8 mouse cellular contexts compared by ENCODE assay signal in the genomic region with DNA sequence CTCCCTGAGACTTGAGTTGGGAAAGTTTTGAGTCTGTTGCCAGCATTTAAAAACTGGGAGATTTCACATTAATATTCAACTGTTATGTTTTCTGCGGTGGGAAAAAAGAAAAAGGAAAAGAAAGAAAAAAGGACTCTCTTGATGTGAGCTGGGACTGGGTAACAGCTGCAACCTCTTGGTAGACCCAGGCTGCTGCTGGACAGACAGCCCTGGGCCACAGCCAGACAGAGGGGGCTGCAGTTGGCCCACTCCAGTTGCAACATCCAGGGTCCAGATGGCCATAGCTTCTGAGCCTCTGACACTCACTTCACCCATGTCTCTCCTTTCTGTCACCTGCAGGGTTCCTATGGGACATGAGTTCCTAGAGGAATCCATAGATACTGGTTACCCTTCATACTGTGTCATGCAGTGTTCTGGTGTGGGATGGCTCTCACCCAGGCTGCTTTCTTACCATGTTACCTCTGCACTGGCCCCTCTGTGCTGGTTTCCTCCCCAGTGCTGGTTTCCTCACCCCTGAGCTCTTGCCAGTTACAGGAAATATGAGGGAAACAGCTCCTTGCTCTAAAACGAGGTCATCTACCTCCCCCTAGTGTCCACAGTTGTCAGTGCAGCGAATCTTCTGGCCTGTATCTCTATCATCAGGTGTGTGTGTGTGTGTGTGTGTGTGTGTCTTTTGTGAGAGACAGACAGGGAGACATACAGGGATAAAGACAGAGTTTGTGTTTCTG. TPM values are rescaled to one million over a fixed set of nuclear protein-coding genes. Genes with fewer than 3 reads are reported as not detected.
DNase-seq lines count a peak whose midpoint lies in the region; ATAC-seq lines count a peak whose summit lies in the region.

No protein-coding gene starts in this region.

- H3K4me2 ChIP-seq in heart, embryonic 16.5 days (ENCODE audit: low read depth, low read length): peak overlapping the region; percentile 83
- H3K4me2 ChIP-seq in liver, embryonic 13.5 days: peak overlapping the region; percentile 86

- no peak overlapping the region for H3K27ac ChIP-seq in forebrain, embryonic 10.5 days
- H3K27ac ChIP-seq in heart, embryonic 16.5 days (ENCODE audit: low read length): peak overlapping the region; percentile 33; the same call in 1 of the 2 replicates
- 0 out of 2 replicates have a peak overlapping the region, but pooled peaks have one; percentile 37 for H3K27ac ChIP-seq in liver, embryonic 13.5 days

- peak overlapping the region; percentile 42; the same call in 1 of the 2 replicates for H3K4me3 ChIP-seq in forebrain, embryonic 10.5 days
- H3K4me3 ChIP-seq in heart, embryonic 16.5 days (ENCODE audit: low read length): peak overlapping the region; percentile 52; the same call in 1 of the 2 replicates
- H3K4me3 ChIP-seq in liver, embryonic 13.5 days (replicated peaks): peak overlapping the region; percentile 61

- WGBS in forebrain, embryonic 10.5 days: 17% methylated on average over 3 of the region's 3 CpGs
- WGBS in heart, embryonic 16.5 days: 17% methylated on average over 3 of the region's 3 CpGs
- WGBS in liver, embryonic 13.5 days (ENCODE audit: insufficient replicate concordance): 13% methylated on average over 3 of the region's 3 CpGs

- ATAC-seq in CD4-positive, CD25-positive, alpha-beta regulatory T cell, adult 4 months: peak; percentile 88
- ATAC-seq in heart, embryonic 16.5 days (replicated peaks; ENCODE audit: extremely low read depth, insufficient read depth, low FRiP score): no peak
- peak; percentile 14; the same call in 1 of the 2 replicates for ATAC-seq in liver, embryonic 13.5 days (ENCODE audit: low read depth)

- H3K4me1 ChIP-seq in forebrain, embryonic 10.5 days: peaks cover 39% of the 10 kb centered on the region
- peaks cover 13% of the 10 kb centered on the region for H3K4me1 ChIP-seq in heart, embryonic 16.5 days (ENCODE audit: control insufficient read depth, insufficient read depth, low read length)
- peaks cover 43% of the 10 kb centered on the region for H3K4me1 ChIP-seq in liver, embryonic 13.5 days (replicated peaks)

- no peaks in the 10 kb centered on the region for H3K9me3 ChIP-seq in forebrain, embryonic 10.5 days
- no peaks in the 10 kb centered on the region for H3K9me3 ChIP-seq in heart, embryonic 16.5 days (replicated peaks; ENCODE audit: control insufficient read depth, low read length)
- no peaks in the 10 kb centered on the region for H3K9me3 ChIP-seq in liver, embryonic 13.5 days (replicated peaks)

- peak overlapping the region; percentile 71 for H3K9ac ChIP-seq in heart, embryonic 16.5 days (ENCODE audit: low read length)
- H3K9ac ChIP-seq in liver, embryonic 13.5 days: peak overlapping the region; percentile 76

- H3K36me3 ChIP-seq in forebrain, embryonic 10.5 days (replicated peaks): no peaks in the 10 kb centered on the region
- H3K36me3 ChIP-seq in heart, embryonic 16.5 days (ENCODE audit: control insufficient read depth, insufficient read depth): no peaks in the 10 kb centered on the region
- H3K36me3 ChIP-seq in liver, embryonic 13.5 days: no peaks in the 10 kb centered on the region

- peaks cover 52% of the 10 kb centered on the region for H3K27me3 ChIP-seq in forebrain, embryonic 10.5 days (ENCODE audit: poor library complexity, severe bottlenecking)
- H3K27me3 ChIP-seq in heart, embryonic 16.5 days (ENCODE audit: control insufficient read depth, insufficient read depth, low read length): peaks cover 8% of the 10 kb centered on the region
- peaks cover 6% of the 10 kb centered on the region; the same call in 1 of the 2 replicates for H3K27me3 ChIP-seq in liver, embryonic 13.5 days

- peak; percentile 80 for DNase-seq in c-Kit-positive CD71-negative TER-119-negative erythroid progenitor cells, embryonic 14.5 days (ENCODE audit: low read depth)
- DNase-seq in forebrain, embryonic 10.5 days (ENCODE audit: extremely low spot score, low spot score): peak; percentile 74
- peak; percentile 80 to 92 for DNase-seq in kidney, postnatal 25 days
- peak; percentile 67 for DNase-seq in liver, embryonic 13.5 days
- peak; percentile 78 for DNase-seq in neural tube, embryonic 10.5 days (ENCODE audit: extremely low spot score, low spot score)
- peak; percentile 71 for DNase-seq in telencephalon, adult 2 months (ENCODE audit: low read depth, low spot score)

RNA-seq across cellular contexts. Expression of a gene that starts 8.1 kb away (rescaled TPM):
- 1,000 to 10,000 TPM in 1 of 2 experiments, 100 to 1,000 TPM in 1; 432 to 1,042 TPM for polyA plus RNA-seq in CD4-positive, CD25-positive, alpha-beta regulatory T cell, adult 4 months (2017; shearing (Covaris generic))
- polyA plus RNA-seq in forebrain, embryonic 10.5 days (2016; fragmentation: Nextera tagmentation; extraction: Ambion mirVana): 5.0 and 5.3 TPM in 2 replicates
- polyA plus RNA-seq in heart, embryonic 16.5 days (2015; fragmentation: Nextera tagmentation; extraction: Ambion mirVana): 47.6 and 58.8 TPM in 2 replicates
- polyA plus RNA-seq in liver, embryonic 13.5 days (2015; fragmentation: Nextera tagmentation; extraction: Ambion mirVana): 88.5 and 90.1 TPM in 2 replicates
